Mouse (Mus musculus): Measurements from ENCODE around the gene Rps6kb2.

Rps6kb2 gene

GRCm38 (mm10) chr19:4162646-4163542 lies at the start of gene Rps6kb2:
Gene Rps6kb2, minus strand, starts transcription at chr19:4163354.
- peak; percentile 97 for DNase-seq (ENCODE audit: low spot score in 2 of 2)

GRCm38 (mm10) chr19:4211891-4212588 lies 48.9 kb upstream of the Rps6kb2 start:
- no peak for DNase-seq (ENCODE audit: low spot score in 2 of 2)

- no peak for DNase-seq (ENCODE audit: low spot score in 2 of 2)
Measured at GRCm38 (mm10) chr19:4208563-4208962, 45.4 kb upstream of the Rps6kb2 start.

- DNase-seq (ENCODE audit: low spot score in 2 of 2) = peak; percentile 72 to 78
Measured at GRCm38 (mm10) chr19:4206971-4207370, 43.8 kb upstream of the Rps6kb2 start.

- no peak for DNase-seq (ENCODE audit: low spot score in 2 of 2)
Measured at GRCm38 (mm10) chr19:4204889-4205288, 41.7 kb upstream of the Rps6kb2 start.

- no peak for DNase-seq (ENCODE audit: low spot score in 2 of 2)
Measured at GRCm38 (mm10) chr19:4203604-4204326, 40.6 kb upstream of the Rps6kb2 start.

- DNase-seq (ENCODE audit: low spot score in 2 of 2) = no peak
Measured at GRCm38 (mm10) chr19:4203148-4203547, 40.0 kb upstream of the Rps6kb2 start.

GRCm38 (mm10) chr19:4202149-4202548 lies 39.0 kb upstream of the Rps6kb2 start:
- DNase-seq (ENCODE audit: low spot score in 2 of 2) = no peak

GRCm38 (mm10) chr19:4201291-4201909 lies 38.2 kb upstream of the Rps6kb2 start, which contains the start of gene Rad9a:
Gene Rad9a, minus strand, starts transcription at chr19:4201662.
- peak; percentile 97 to 98 for DNase-seq (ENCODE audit: low spot score in 2 of 2)

GRCm38 (mm10) chr19:4197180-4197579 lies 34.0 kb upstream of the Rps6kb2 start:
- no peak for DNase-seq (ENCODE audit: low spot score in 2 of 2)

- DNase-seq (ENCODE audit: low spot score in 2 of 2) = peak in 1 of 2 experiments; percentile 48
Measured at GRCm38 (mm10) chr19:4196548-4196947, 33.4 kb upstream of the Rps6kb2 start.

- no peak for DNase-seq (ENCODE audit: low spot score in 2 of 2)
Measured at GRCm38 (mm10) chr19:4196048-4196447, 32.9 kb upstream of the Rps6kb2 start.

GRCm38 (mm10) chr19:4194776-4195650 lies 31.9 kb upstream of the Rps6kb2 start:
- DNase-seq (ENCODE audit: low spot score in 2 of 2) = no peak

GRCm38 (mm10) chr19:4194021-4194724 lies 31.0 kb upstream of the Rps6kb2 start:
- no peak for DNase-seq (ENCODE audit: low spot score in 2 of 2)

- no peak for DNase-seq (ENCODE audit: low spot score in 2 of 2)
Measured at GRCm38 (mm10) chr19:4193129-4193528, 30.0 kb upstream of the Rps6kb2 start.

- no peak for DNase-seq (ENCODE audit: low spot score in 2 of 2)
Measured at GRCm38 (mm10) chr19:4192251-4192985, 29.3 kb upstream of the Rps6kb2 start.

- peak; percentile 90 to 93 for DNase-seq (ENCODE audit: low spot score in 2 of 2)
Measured at GRCm38 (mm10) chr19:4191528-4192250, 28.5 kb upstream of the Rps6kb2 start, which contains the start of gene Ppp1ca. Gene Ppp1ca, plus strand, starts transcription at chr19:4192065.

GRCm38 (mm10) chr19:4190831-4191334 lies 27.7 kb upstream of the Rps6kb2 start, which contains the start of gene Tbc1d10c:
Gene Tbc1d10c, minus strand, starts transcription at chr19:4191284.
- no peak for DNase-seq (ENCODE audit: low spot score in 2 of 2)

Measured in heart, adult 9 months (tissue).